Mouse (Mus musculus) CH12.LX (cell line): Measurements from ENCODE around the gene Atp11c. TPM values are rescaled to one million over a fixed set of nuclear protein-coding genes. Genes with fewer than 3 reads are reported as not detected.

Experiments used
- DNase-seq: peaks from one replicate; pipeline ENCODE4 v3.0.0-alpha.2; 2013; ENCODE audit errors: extremely low read depth
- H3K27ac ChIP-seq: 2 replicates; pipeline ENCODE4 v1.5.1; 2012; ENCODE audit warnings: low read depth, mild to moderate bottlenecking, control low read depth, moderate library complexity; ENCODE audit not compliant: insufficient read depth
- H3K27me3 ChIP-seq: replicated peaks from 2 replicates; pipeline ENCODE3; 2012; ENCODE audit warnings: inconsistent platforms
- H3K36me3 ChIP-seq, 2 experiments: replicated peaks in 1 of 2; 2 replicates each; pipeline versions ENCODE3 to v1.6.1; 2012; ENCODE audit warnings: inconsistent platforms in 1 of 2, low read length in 1 of 2, mild to moderate bottlenecking in 1 of 2, mixed read lengths in 1 of 2, moderate library complexity in 1 of 2; ENCODE audit not compliant: control insufficient read depth in 1 of 2, insufficient read depth in 1 of 2
- H3K4me1 ChIP-seq, 2 experiments: 2 replicates each; pipeline ENCODE4 v1.6.1; 2012; ENCODE audit warnings: inconsistent platforms in 1 of 2, moderate library complexity in 1 of 2; ENCODE audit not compliant: insufficient read depth in 2 of 2, control insufficient read depth in 1 of 2
- H3K4me2 ChIP-seq: 2 replicates; pipeline ENCODE4 v1.6.1; 2012; ENCODE audit warnings: low read depth, mild to moderate bottlenecking, control low read depth; ENCODE audit not compliant: poor library complexity, insufficient read depth, severe bottlenecking
- H3K4me3 ChIP-seq, 3 experiments: fragments of 150-350 bp in 1 of 3; sonication (generic) in 1 of 3; replicated peaks in 1 of 3; 2 replicates each; pipeline versions ENCODE3 to v1.5.1; 2011 to 2012; ENCODE audit warnings: low read depth in 2 of 3, low read length in 2 of 3, mild to moderate bottlenecking in 2 of 3, moderate library complexity in 2 of 3, control low read depth in 1 of 3, improper control_type of control experiment in 1 of 3, inconsistent platforms in 1 of 3, mixed read lengths in 1 of 3; ENCODE audit not compliant: poor library complexity in 1 of 3
- H3K79me2 ChIP-seq: replicated peaks from 2 replicates; pipeline ENCODE4 v1.6.1; 2012; ENCODE audit warnings: mild to moderate bottlenecking, moderate library complexity; ENCODE audit not compliant: control insufficient read depth, poor library complexity, insufficient read depth, severe bottlenecking; ENCODE audit errors: extremely low read depth
- H3K9ac ChIP-seq: 2 replicates; pipeline ENCODE4 v1.6.1; 2012; ENCODE audit warnings: low read depth, mild to moderate bottlenecking, control low read depth, moderate library complexity; ENCODE audit not compliant: insufficient read depth
- H3K9me3 ChIP-seq: replicated peaks from 2 replicates; pipeline ENCODE3; 2012; ENCODE audit warnings: low read length, inconsistent platforms, mixed read lengths
- BHLHE40 ChIP-seq: IDR thresholded peaks from 2 replicates; pipeline ENCODE4 v1.6.1; 2011; ENCODE audit warnings: mild to moderate bottlenecking, low read depth, low read length, improper control_type of control experiment
- E2F4 ChIP-seq: IDR thresholded peaks from 2 replicates; pipeline ENCODE4 v1.6.1; 2011; ENCODE audit warnings: low read depth, low read length, improper control_type of control experiment; ENCODE audit not compliant: insufficient replicate concordance
- ELF1 ChIP-seq: IDR thresholded peaks from 2 replicates; pipeline ENCODE4 v1.6.1; 2014; ENCODE audit warnings: low read depth, mild to moderate bottlenecking, inconsistent platforms, low read length, improper control_type of control experiment
- ETS1 ChIP-seq: conservative IDR thresholded peaks from 2 replicates; pipeline ENCODE4 v1.6.1; 2012; ENCODE audit warnings: low read depth, mild to moderate bottlenecking, inconsistent platforms, low read length, improper control_type of control experiment, moderate library complexity
- GABPA ChIP-seq: IDR thresholded peaks from 2 replicates; pipeline ENCODE4 v1.6.1; 2012; ENCODE audit warnings: low read depth, low read length, improper control_type of control experiment, inconsistent platforms; ENCODE audit not compliant: insufficient replicate concordance
- IRF4 ChIP-seq: IDR thresholded peaks from 2 replicates; pipeline ENCODE4 v1.6.1; 2014; ENCODE audit warnings: low read depth, mild to moderate bottlenecking, inconsistent platforms, low read length, improper control_type of control experiment
- JUN ChIP-seq: IDR thresholded peaks from 2 replicates; pipeline ENCODE4 v1.6.1; 2011; ENCODE audit warnings: low read depth, mild to moderate bottlenecking, low read length, improper control_type of control experiment, moderate library complexity; ENCODE audit not compliant: insufficient read depth
- KAT2A ChIP-seq: IDR thresholded peaks from 2 replicates; pipeline ENCODE4 v1.6.1; 2012; ENCODE audit warnings: low read length, improper control_type of control experiment, inconsistent platforms; ENCODE audit not compliant: insufficient replicate concordance
- MAZ ChIP-seq: IDR thresholded peaks from 2 replicates; pipeline ENCODE4 v1.6.1; 2012; ENCODE audit warnings: low read depth, mild to moderate bottlenecking, inconsistent platforms, low read length, improper control_type of control experiment, moderate library complexity
- MYC ChIP-seq: IDR thresholded peaks from 2 replicates; pipeline ENCODE4 v1.6.1; 2011; ENCODE audit warnings: low read depth, mild to moderate bottlenecking, improper control_type of control experiment, low read length
- NELFE ChIP-seq: IDR thresholded peaks from 2 replicates; pipeline ENCODE4 v1.6.1; 2011; ENCODE audit warnings: low read depth, low read length, improper control_type of control experiment
- POLR2AphosphoS2 ChIP-seq: IDR thresholded peaks from 2 replicates; pipeline ENCODE4 v1.6.1; 2011; ENCODE audit warnings: low read depth, low read length, improper control_type of control experiment
- RCOR1 ChIP-seq: conservative IDR thresholded peaks from 2 replicates; pipeline ENCODE4 v1.6.1; 2012; ENCODE audit warnings: low read depth, mild to moderate bottlenecking, inconsistent platforms, low read length, improper control_type of control experiment
- UBTF ChIP-seq: IDR thresholded peaks from 2 replicates; pipeline ENCODE4 v1.6.1; 2012; ENCODE audit warnings: low read depth, mild to moderate bottlenecking, inconsistent platforms, low read length, improper control_type of control experiment, moderate library complexity
- USF2 ChIP-seq: conservative IDR thresholded peaks from 2 replicates; pipeline ENCODE4 v1.6.1; 2011; ENCODE audit warnings: low read depth, low read length, improper control_type of control experiment
- ZKSCAN1 ChIP-seq: IDR thresholded peaks from 2 replicates; pipeline ENCODE4 v1.6.1; 2012; ENCODE audit warnings: low read depth, inconsistent platforms, low read length, improper control_type of control experiment, borderline replicate concordance
- ZNF384 ChIP-seq: IDR thresholded peaks from 2 replicates; pipeline ENCODE4 v1.6.1; 2012; ENCODE audit warnings: low read depth, low read length, improper control_type of control experiment, inconsistent platforms
- dilution Hi-C: fragments of 300-500 bp; cut with MboI; formaldehyde crosslinking; loops from 2 replicates; pipeline ENCODE4 v1.14.3; 2020; ENCODE audit warnings: low sequenced_read_pairs; ENCODE audit not compliant: extremely low pct_unique_long_range_greater_than_20kb, extremely low pct_ligation_motif_present
- in situ Hi-C: fragments of 300-500 bp; cut with MboI; formaldehyde crosslinking; loops from 3 replicates; pipeline ENCODE4 v1.14.3; 2019; ENCODE audit warnings: low sequenced_read_pairs, low pct_ligation_motif_present, low pct_unique_long_range_greater_than_20kb, mixed read lengths
- polyA plus RNA-seq: library from polyadenylated mRNA; unstranded; fragments of >175 nt; gene quantifications from 2 replicates; pipeline ENCODE4 v1.2.1, GENCODE M21; 2012; ENCODE audit warnings: low read depth; ENCODE audit not compliant: insufficient read length
- total RNA-seq, 2 experiments: library from RNA; depleted of rRNA; stranded (reverse); fragments of 300-350 nt in 1 of 2; fragments of >200 nt in 1 of 2; gene quantifications; 2 replicates each; pipeline ENCODE4 v1.2.3; 2012 to 2014

The Atp11c gene
- total and polyA plus RNA-seq, 3 experiments, result 4.2 to 11.0 (median 7.3) TPM

DNA sequence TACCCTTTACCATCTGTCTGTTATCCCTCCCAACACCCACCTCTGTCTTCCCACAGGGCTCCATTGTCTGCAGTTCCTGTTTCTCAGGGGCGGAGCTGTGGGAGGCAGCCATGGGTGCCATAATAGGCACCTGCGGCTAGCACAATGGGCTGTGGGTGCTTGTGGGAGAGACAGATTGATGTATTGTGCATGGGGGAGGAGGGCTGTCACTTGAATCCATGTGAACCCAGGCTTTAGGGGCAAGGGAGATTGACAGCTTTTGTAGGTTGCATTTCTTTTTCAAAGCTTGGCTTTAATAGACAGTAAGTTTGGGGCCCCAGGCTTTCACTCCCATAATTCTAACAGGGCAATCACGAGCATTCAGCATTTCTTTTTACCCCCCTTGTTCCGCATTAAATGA is 48.4 kb downstream of the Atp11c start:
- Histone ChIP-seq H3K36me3 (no peaks in the 10 kb centered on the region), H3K4me1 (no peaks in the 10 kb centered on the region), H3K4me3 (no peak overlapping the region), H3K9me3 (no peaks in the 10 kb centered on the region), H3K79me2 (no peaks in the 10 kb centered on the region), H3K27ac (no peak overlapping the region), H3K9ac (no peak overlapping the region), H3K27me3 (no peaks in the 10 kb centered on the region), H3K4me2 (no peak overlapping the region)
- in situ Hi-C loops (no loop called here), dilution Hi-C loops (no loop called here)
- TF ChIP-seq KAT2A (no peak), ZKSCAN1 (no peak), BHLHE40 (no peak), MYC (no peak), IRF4 (no peak), ETS1 (no peak), GABPA (no peak), ELF1 (no peak), POLR2AphosphoS2 (no peak), RCOR1 (no peak), USF2 (no peak), UBTF (no peak)
- DNase-seq, result no peak

- no peak for DNase-seq
- H3K9ac ChIP-seq, result no peak overlapping the region
- TF ChIP-seq E2F4 (no peak), MAZ (no peak), USF2 (no peak), ETS1 (no peak), POLR2AphosphoS2 (no peak), ZNF384 (no peak), NELFE (no peak), JUN (no peak)
- TF ChIP-seq, all 38 proteins: peak for 0
- no peak overlapping the region for H3K4me3 ChIP-seq
- no peaks in the 10 kb centered on the region for H3K27me3 ChIP-seq
- in situ Hi-C loops (no loop called here), dilution Hi-C loops (no loop called here)
- no peaks in the 10 kb centered on the region for H3K36me3 ChIP-seq
- H3K79me2 ChIP-seq, result no peaks in the 10 kb centered on the region
- no peak overlapping the region for H3K27ac ChIP-seq
- H3K4me1 ChIP-seq, result no peaks in the 10 kb centered on the region
- H3K4me2 ChIP-seq, result no peak overlapping the region
- no peaks in the 10 kb centered on the region for H3K9me3 ChIP-seq
Observed at GRCm38 (mm10) chrX:60542901-60543300, 49.6 kb downstream of the Atp11c start.
